Mouse (Mus musculus) adrenal gland, postnatal 14 days (tissue): ENCODE data around the gene Nfat5. TPM values are rescaled to one million over a fixed set of nuclear protein-coding genes. Genes with fewer than 3 reads are reported as not detected.

Source experiments
- DNase-seq: peaks from one replicate; pipeline ENCODE4 v3.0.0; 2021; ENCODE audit warnings: mixed read lengths
- long read RNA-seq, 2 experiments: library from polyadenylated mRNA; stranded (forward); transcript quantifications; one replicate each; pipeline ENCODE4 v2.0.0; 2021
- total RNA-seq: library from RNA; stranded (reverse); gene quantifications from 2 replicates; pipeline ENCODE4 v1.2.3, GENCODE M21; 2021

The Nfat5 gene
- 108 and 110 TPM in 2 replicates for total RNA-seq
- long read RNA-seq, experiment 1, full-length matches to known transcripts = 3 of 13 reads
- long read RNA-seq, experiment 1, partial matches to known transcripts = 1 of 13 reads
- long read RNA-seq, experiment 1, other reads (novel, unspliced or antisense) = 9 of 13 reads
- long read RNA-seq, experiment 2, partial matches to known transcripts = 0 of 2 reads
- long read RNA-seq, experiment 2, other reads (novel, unspliced or antisense) = 2 of 2 reads

- peak; percentile 98 for DNase-seq
These were observed at the start of gene Nfat5 for GRCm38 (mm10) chr8:107292928-107293601. Gene Nfat5 (plus strand): TSS chr8:107293470.

- peak; percentile 69 for DNase-seq
These were observed 49.1 kb upstream of the Nfat5 start for GRCm38 (mm10) chr8:107244218-107244617.

- no peak for DNase-seq
These were observed 44.8 kb upstream of the Nfat5 start for GRCm38 (mm10) chr8:107248456-107248855.

GRCm38 (mm10) chr8:107251481-107252104 lies 41.7 kb upstream of the Nfat5 start:
- DNase-seq = no peak

- DNase-seq = no peak
These were observed 40.1 kb upstream of the Nfat5 start for GRCm38 (mm10) chr8:107253121-107253520.

GRCm38 (mm10) chr8:107254403-107254802 lies 38.9 kb upstream of the Nfat5 start:
- peak; percentile 48 for DNase-seq

GRCm38 (mm10) chr8:107254951-107255457 lies 38.3 kb upstream of the Nfat5 start:
- DNase-seq = peak; percentile 59

GRCm38 (mm10) chr8:107257223-107257622 lies 36.0 kb upstream of the Nfat5 start:
- no peak for DNase-seq

GRCm38 (mm10) chr8:107260120-107260519 lies 33.1 kb upstream of the Nfat5 start:
- DNase-seq = no peak

GRCm38 (mm10) chr8:107261172-107261571 lies 32.1 kb upstream of the Nfat5 start:
- no peak for DNase-seq

GRCm38 (mm10) chr8:107262046-107262705 lies 31.1 kb upstream of the Nfat5 start:
- DNase-seq = no peak

GRCm38 (mm10) chr8:107265811-107266210 lies 27.5 kb upstream of the Nfat5 start:
- DNase-seq = no peak

GRCm38 (mm10) chr8:107268501-107268900 lies 24.8 kb upstream of the Nfat5 start:
- no peak for DNase-seq

- no peak for DNase-seq
These were observed 24.1 kb upstream of the Nfat5 start for GRCm38 (mm10) chr8:107269191-107269590.

- no peak for DNase-seq
These were observed 23.6 kb upstream of the Nfat5 start for GRCm38 (mm10) chr8:107269617-107270139.

GRCm38 (mm10) chr8:107270287-107270686 lies 23.0 kb upstream of the Nfat5 start:
- no peak for DNase-seq

GRCm38 (mm10) chr8:107270751-107271150 lies 22.5 kb upstream of the Nfat5 start:
- DNase-seq = no peak

GRCm38 (mm10) chr8:107277323-107277883 lies 15.9 kb upstream of the Nfat5 start:
- DNase-seq = no peak

GRCm38 (mm10) chr8:107278571-107278970 lies 14.7 kb upstream of the Nfat5 start:
- no peak for DNase-seq

GRCm38 (mm10) chr8:107286686-107287085 lies 6.6 kb upstream of the Nfat5 start:
- DNase-seq = no peak

GRCm38 (mm10) chr8:107287522-107287921 lies 5.7 kb upstream of the Nfat5 start:
- no peak for DNase-seq

GRCm38 (mm10) chr8:107291171-107291601 lies 2.1 kb upstream of the Nfat5 start:
- DNase-seq = no peak
